Mouse (Mus musculus) small intestine, adult 10 weeks (tissue): ENCODE measurements around the gene Mrpl47. TPM values are rescaled to one million over a fixed set of nuclear protein-coding genes. Genes with fewer than 3 reads are reported as not detected.

Source experiments
- polyA plus RNA-seq: library from polyadenylated mRNA; stranded (reverse); fragments of 350-450 nt; fragmentation: Illumina TruSeq; extraction: RNeasy Lipid Tissue Mini Kit (QIAGEN cat#74804); gene quantifications from one replicate; pipeline ENCODE4 v1.2.3, GENCODE M21; 2014; ENCODE audit warnings: low replicate concordance

The Mrpl47 gene
- polyA plus RNA-seq = 66.6 TPM

DNA sequence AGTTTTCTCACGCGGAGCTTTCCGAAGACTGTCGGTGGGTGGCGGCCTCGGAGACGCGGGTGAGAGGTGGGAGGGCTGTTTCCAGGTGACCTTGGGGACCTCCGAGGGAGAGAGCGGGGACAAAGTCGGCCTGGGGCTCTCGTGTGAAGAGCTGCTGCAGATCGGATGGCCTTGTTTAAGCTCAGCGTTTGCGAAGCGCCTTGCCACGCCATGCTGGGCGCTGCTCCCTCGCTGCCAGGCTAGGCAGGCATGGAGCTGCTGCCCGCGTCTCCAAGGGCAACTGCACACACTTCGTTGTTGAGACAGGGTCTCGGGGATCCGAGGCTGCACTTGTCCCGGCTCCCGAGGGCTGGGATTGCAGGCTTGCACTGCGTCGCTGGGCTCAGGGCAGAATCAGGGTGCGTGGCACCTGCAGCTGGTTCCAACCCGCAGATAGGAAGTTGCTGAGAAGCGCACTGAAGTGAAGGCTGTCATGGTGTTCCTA lies at the start of gene Mrpl47:
Gene Mrpl47 (minus strand): TSS at position 434 of the 484 bp plus-strand sequence.

DNA sequence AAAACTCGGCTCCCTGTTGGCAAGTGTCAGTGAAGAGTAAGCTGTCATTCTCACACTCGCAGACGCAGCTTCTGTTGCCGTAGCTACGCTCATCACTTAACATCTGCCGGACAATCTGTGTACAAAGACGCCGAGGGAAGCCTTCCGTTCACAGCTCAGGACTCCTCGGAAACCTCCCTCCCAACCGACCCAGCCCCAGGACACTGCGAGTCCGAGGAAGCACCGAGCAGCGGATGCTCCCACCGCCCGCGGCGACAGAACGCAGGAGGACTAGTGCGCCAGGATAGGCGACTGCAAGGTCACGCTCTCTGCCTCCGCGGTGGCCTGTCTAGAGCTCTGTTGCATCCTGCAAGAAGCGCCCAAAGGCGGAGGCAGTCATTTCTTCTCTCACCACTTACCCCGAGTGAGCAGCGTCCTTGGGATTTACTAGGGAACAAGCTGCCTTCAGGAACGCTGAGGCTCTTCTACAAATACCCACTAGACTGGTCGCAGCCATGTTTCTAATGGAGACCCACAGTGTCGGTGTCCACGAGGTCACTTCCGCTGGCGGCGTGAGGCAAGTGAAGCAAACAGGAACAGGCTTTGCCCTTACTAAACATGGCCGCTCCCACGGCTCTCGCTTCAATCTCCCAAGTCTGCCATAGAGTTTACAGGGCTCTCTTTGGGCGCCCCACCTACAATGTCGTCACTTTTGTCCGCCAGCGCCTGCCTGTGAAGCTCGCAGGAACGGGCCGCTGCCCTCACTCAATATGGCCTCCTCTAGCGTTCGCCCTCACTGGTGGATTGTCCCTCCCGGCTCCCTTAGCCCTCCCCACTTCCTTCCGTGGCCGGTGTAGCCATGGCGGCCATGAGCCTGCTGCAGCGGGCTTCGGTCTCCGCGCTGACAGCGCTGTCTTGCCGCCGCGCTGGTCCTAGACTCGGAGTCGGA lies 897 bp downstream of the Mrpl47 start, which contains the start of gene Ndufb5:
Gene Ndufb5 (plus strand): TSS at position 747 of the 928 bp plus-strand sequence.

DNA sequence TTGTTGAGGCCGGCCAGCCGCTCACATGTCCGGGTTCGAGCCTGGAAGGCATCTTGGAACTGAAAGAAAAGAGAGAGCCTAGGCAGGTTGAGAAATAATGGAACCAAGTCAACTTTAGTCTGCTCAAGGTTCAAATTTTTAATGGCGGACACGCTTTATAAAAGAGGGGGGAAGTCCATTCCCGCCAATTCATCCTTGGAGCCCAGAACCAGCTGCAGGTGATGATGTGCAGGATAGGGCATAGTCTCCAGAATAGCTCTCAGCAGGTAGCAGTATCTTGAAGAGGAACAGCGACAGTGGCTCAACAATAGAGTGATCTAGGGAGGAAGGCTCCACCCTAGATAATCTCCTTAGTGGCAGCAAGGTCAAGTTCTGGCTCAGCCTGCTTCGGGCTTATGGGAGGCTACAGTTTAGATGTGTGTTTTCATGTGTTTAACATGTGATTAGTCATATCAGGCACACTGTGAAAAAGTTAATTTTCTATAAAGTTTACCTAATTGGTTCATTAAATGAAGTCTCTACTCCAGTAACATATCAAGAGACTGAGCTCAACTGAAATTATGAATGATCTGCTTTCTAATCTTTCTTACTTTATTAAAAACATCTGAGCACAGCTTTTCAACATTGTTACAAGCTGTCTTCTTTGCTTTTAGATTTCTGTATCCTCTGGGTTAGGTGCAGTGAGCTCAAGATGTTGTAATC lies 31.6 kb downstream of the Mrpl47 start, which contains the start of gene Actl6a:
Gene Actl6a (plus strand): TSS at position 652 of the 702 bp plus-strand sequence.

Other genes starting within 250 kb of the Mrpl47 start
- not detected for gene Kcnmb3, start 245.4 kb downstream of the Mrpl47 start, polyA plus RNA-seq
- gene Zfp639, start 227.3 kb downstream of the Mrpl47 start, polyA plus RNA-seq = 79.6 TPM
- 200 TPM for gene Mfn1, start 208.1 kb downstream of the Mrpl47 start, polyA plus RNA-seq
- 11.5 TPM for gene Gnb4, start 121.0 kb downstream of the Mrpl47 start, polyA plus RNA-seq
- 41.7 TPM for gene Actl6a, start 31.3 kb downstream of the Mrpl47 start, polyA plus RNA-seq
- 395 TPM for gene Ndufb5, start 615 bp downstream of the Mrpl47 start, polyA plus RNA-seq
- 0.22 TPM for gene Usp13, start 79.9 kb upstream of the Mrpl47 start, polyA plus RNA-seq